Comparison of ENCODE assay signal across 8 mouse cellular contexts in genomic region chr19:12500124-12500523, GRCm38 (mm10). TPM values are rescaled to one million over a fixed set of nuclear protein-coding genes. Genes with fewer than 3 reads are reported as not detected.
DNase-seq lines count a peak whose midpoint lies in the region; ATAC-seq and TF ChIP-seq lines count a peak whose summit lies in the region.

No protein-coding gene starts in this region.

- peak overlapping the region; percentile 82 for H3K4me2 ChIP-seq in hindbrain, embryonic 14.5 days (replicated peaks)
- peak overlapping the region; percentile 56 for H3K4me2 ChIP-seq in liver, embryonic 14.5 days (ENCODE audit: low read depth)

- no peaks in the 10 kb centered on the region for H3K27me3 ChIP-seq in hindbrain, embryonic 14.5 days (ENCODE audit: control insufficient read depth, insufficient read depth, low read length)
- H3K27me3 ChIP-seq in liver, embryonic 14.5 days (ENCODE audit: control insufficient read depth, insufficient read depth, low read length) = peaks cover 11% of the 10 kb centered on the region

- H3K4me1 ChIP-seq in hindbrain, embryonic 14.5 days (replicated peaks; ENCODE audit: control insufficient read depth, insufficient read depth, low read length) = peaks cover 36% of the 10 kb centered on the region
- H3K4me1 ChIP-seq in liver, embryonic 14.5 days (replicated peaks; ENCODE audit: control insufficient read depth in 2 of 2, insufficient read depth in 2 of 2, low read length in 1 of 2) = no peaks in the 10 kb centered on the region; a peak in 1 of 4 replicates
- peaks cover 8% of the 10 kb centered on the region for H3K4me1 ChIP-seq in olfactory bulb, adult 2 months (ENCODE audit: control insufficient read depth, insufficient read depth, low read length)

- H3K27ac ChIP-seq in hindbrain, embryonic 14.5 days = peak overlapping the region; percentile 97
- H3K27ac ChIP-seq in liver, embryonic 14.5 days = no peak overlapping the region
- peak overlapping the region; percentile 28; the same call in 1 of the 2 replicates for H3K27ac ChIP-seq in olfactory bulb, adult 2 months (ENCODE audit: insufficient read depth, low read depth, low read length)

- H3K4me3 ChIP-seq in hindbrain, embryonic 14.5 days (replicated peaks; ENCODE audit: low read length) = peak overlapping the region; percentile 96
- H3K4me3 ChIP-seq in liver, embryonic 14.5 days (ENCODE audit: insufficient read depth in 1 of 2, low read depth in 2 of 2, low read length in 2 of 2) = peak overlapping the region in 1 of 2 experiments; percentile 7; a peak in 1 of 4 replicates
- H3K4me3 ChIP-seq in olfactory bulb, adult 2 months (ENCODE audit: insufficient read depth, low read depth, low read length) = peak overlapping the region; percentile 69

- H3K36me3 ChIP-seq in hindbrain, embryonic 14.5 days (replicated peaks; ENCODE audit: control insufficient read depth, insufficient read depth) = peaks cover 7% of the 10 kb centered on the region
- no peaks in the 10 kb centered on the region for H3K36me3 ChIP-seq in liver, embryonic 14.5 days (replicated peaks; ENCODE audit: control insufficient read depth, insufficient read depth, low read depth)

- TF ChIP-seq EP300 in liver, embryonic 14.5 days (IDR thresholded peaks at IDR 0.05; ENCODE audit: low read depth) = no peak

- no peaks in the 10 kb centered on the region for H3K9me3 ChIP-seq in hindbrain, embryonic 14.5 days (ENCODE audit: control insufficient read depth, low read length)
- no peaks in the 10 kb centered on the region for H3K9me3 ChIP-seq in liver, embryonic 14.5 days (ENCODE audit: control insufficient read depth, low read length)

- no peak for TF ChIP-seq CTCF in liver, embryonic 14.5 days (IDR thresholded peaks at IDR 0.05; ENCODE audit: low read depth)
- no peak for TF ChIP-seq CTCF in olfactory bulb, adult 2 months (IDR thresholded peaks at IDR 0.05; ENCODE audit: insufficient read depth, low read depth, low read length)

- DNase-seq in R1 (ENCODE audit: low read depth, low spot score) = peak; percentile 17
- DNase-seq in cerebellum, adult 8-10 months = peak; percentile 44
- peak; percentile 51 to 58 for DNase-seq in frontal cortex, postnatal 25 days (ENCODE audit: low spot score in 2 of 2)
- DNase-seq in hindbrain, embryonic 14.5 days (ENCODE audit: low spot score) = peak; percentile 53
- DNase-seq in liver, embryonic 14.5 days (ENCODE audit: low read depth in 3 of 3, low spot score in 3 of 3) = no peak
- no peak for DNase-seq in thymus, postnatal 25 days
- DNase-seq in adrenal gland, adult 18-20 months (ENCODE audit: low spot score in 2 of 2) = no peak

- ATAC-seq in hindbrain, embryonic 14.5 days (ENCODE audit: low FRiP score) = peak; percentile 43; the same call in 1 of the 2 replicates
- no peak for ATAC-seq in liver, embryonic 14.5 days (ENCODE audit: insufficient read depth)

- TF ChIP-seq POLR2A in olfactory bulb, adult 2 months (IDR thresholded peaks at IDR 0.05; ENCODE audit: insufficient read depth, low read depth, low read length) = no peak

- WGBS in hindbrain, embryonic 14.5 days = 0% methylated on average over 3 of the region's 3 CpGs
- WGBS in liver, embryonic 14.5 days (ENCODE audit: insufficient replicate concordance) = 33% methylated on average over 3 of the region's 3 CpGs
- 4% methylated on average over 3 of the region's 3 CpGs for WGBS in olfactory bulb, adult 2 months

- peak overlapping the region; percentile 97 for H3K9ac ChIP-seq in hindbrain, embryonic 14.5 days
- no peak overlapping the region for H3K9ac ChIP-seq in liver, embryonic 14.5 days (replicated peaks)

RNA-seq across cellular contexts. Expression of gene Dtx4, which starts 1.1 kb away (rescaled TPM):
- polyA plus RNA-seq in hindbrain, embryonic 14.5 days (2014; fragmentation: Nextera tagmentation; extraction: Ambion mirVana) = 44.1 and 50.6 TPM in 2 replicates
- polyA plus RNA-seq in liver, embryonic 14.5 days (2012; rRNA removed) = 1.5 TPM in 2 replicates
- polyA plus RNA-seq in liver, embryonic 14.5 days (2014; fragmentation: Nextera tagmentation; extraction: Ambion mirVana) = 1.6 and 1.9 TPM in 2 replicates
- not detected in 2 replicates for polyA plus RNA-seq in olfactory bulb, adult 2 months (2012; ENCODE audit: insufficient read depth, insufficient read length, low replicate concordance, missing spikeins)
- total RNA-seq in adrenal gland, adult 18-20 months (2021) = 10 to 100 TPM; 14.7 to 30.5 TPM

RNA-seq across cellular contexts. Expression of gene Mpeg1, which starts 39.5 kb away (rescaled TPM):
- polyA plus RNA-seq in hindbrain, embryonic 14.5 days (2014; fragmentation: Nextera tagmentation; extraction: Ambion mirVana) = 0.91 and 1.3 TPM in 2 replicates
- 4.0 and 5.9 TPM in 2 replicates for polyA plus RNA-seq in liver, embryonic 14.5 days (2012; rRNA removed)
- 1.8 and 2.0 TPM in 2 replicates for polyA plus RNA-seq in liver, embryonic 14.5 days (2014; fragmentation: Nextera tagmentation; extraction: Ambion mirVana)
- polyA plus RNA-seq in olfactory bulb, adult 2 months (2012; ENCODE audit: insufficient read depth, insufficient read length, low replicate concordance, missing spikeins) = not detected in 2 replicates
- total RNA-seq in adrenal gland, adult 18-20 months (2021) = 10 to 100 TPM; 31.6 to 57.3 TPM

RNA-seq across cellular contexts. Expression of gene Fam111a, which starts 45.4 kb away (rescaled TPM):
- polyA plus RNA-seq in hindbrain, embryonic 14.5 days (2014; fragmentation: Nextera tagmentation; extraction: Ambion mirVana) = 7.1 and 7.5 TPM in 2 replicates
- polyA plus RNA-seq in liver, embryonic 14.5 days (2012; rRNA removed) = 9.2 and 17.9 TPM in 2 replicates
- 30.3 and 31.5 TPM in 2 replicates for polyA plus RNA-seq in liver, embryonic 14.5 days (2014; fragmentation: Nextera tagmentation; extraction: Ambion mirVana)
- not detected in 2 replicates for polyA plus RNA-seq in olfactory bulb, adult 2 months (2012; ENCODE audit: insufficient read depth, insufficient read length, low replicate concordance, missing spikeins)
- 1 to 10 TPM; 3.2 to 4.8 TPM for total RNA-seq in adrenal gland, adult 18-20 months (2021)

Comparison
In these comparisons a context has a peak if more than half of its experiments do, and no peak if none do; other contexts are left out.
1. DNase-seq: peak in R1 (single experiment), cerebellum, adult 8-10 months (single experiment), frontal cortex, postnatal 25 days (2 of 2) and hindbrain, embryonic 14.5 days (single experiment); none in liver, embryonic 14.5 days (0 of 3), thymus, postnatal 25 days (single experiment) and adrenal gland, adult 18-20 months (0 of 2).
2. RNA of gene Dtx4, which starts 1.1 kb away (polyA plus RNA-seq): 44.1 to 50.6 TPM in hindbrain, embryonic 14.5 days; 1.5 to 1.9 TPM in liver, embryonic 14.5 days and not detected in olfactory bulb, adult 2 months; every median in the first group is over 10 times any median in the second.